Mouse (Mus musculus): ENCODE data around the gene Itga2b. TPM values are rescaled to one million over a fixed set of nuclear protein-coding genes. Genes with fewer than 3 reads are reported as not detected.

The Itga2b gene
- 4.5 and 5.3 TPM in 2 replicates for polyA plus RNA-seq (2012; rRNA removed)

GRCm38 (mm10) chr11:102469648-102470357 lies at the start of gene Itga2b:
Itga2b (minus strand) TSS chr11:102470122.
- no peak for DNase-seq (ENCODE audit: extremely low spot score in 1 of 2, low spot score in 1 of 2)

GRCm38 (mm10) chr11:102514793-102515424 lies 45.0 kb upstream of the Itga2b start:
- DNase-seq (ENCODE audit: extremely low spot score in 1 of 2, low spot score in 1 of 2), result no peak

- no peak for DNase-seq (ENCODE audit: extremely low spot score in 1 of 2, low spot score in 1 of 2)
These were observed 40.3 kb upstream of the Itga2b start for GRCm38 (mm10) chr11:102510226-102510625.

GRCm38 (mm10) chr11:102496732-102497131 lies 26.8 kb upstream of the Itga2b start:
- no peak for DNase-seq (ENCODE audit: extremely low spot score in 1 of 2, low spot score in 1 of 2)

- DNase-seq (ENCODE audit: extremely low spot score in 1 of 2, low spot score in 1 of 2), result no peak
These were observed 26.3 kb upstream of the Itga2b start for GRCm38 (mm10) chr11:102496206-102496605.

- no peak for DNase-seq (ENCODE audit: extremely low spot score in 1 of 2, low spot score in 1 of 2)
These were observed 25.8 kb upstream of the Itga2b start for GRCm38 (mm10) chr11:102495742-102496141.

GRCm38 (mm10) chr11:102495114-102495513 lies 25.2 kb upstream of the Itga2b start:
- no peak for DNase-seq (ENCODE audit: extremely low spot score in 1 of 2, low spot score in 1 of 2)

- no peak for DNase-seq (ENCODE audit: extremely low spot score in 1 of 2, low spot score in 1 of 2)
These were observed 24.2 kb upstream of the Itga2b start for GRCm38 (mm10) chr11:102494063-102494650.

- no peak for DNase-seq (ENCODE audit: extremely low spot score in 1 of 2, low spot score in 1 of 2)
These were observed 23.3 kb upstream of the Itga2b start for GRCm38 (mm10) chr11:102493241-102493640.

- DNase-seq (ENCODE audit: extremely low spot score in 1 of 2, low spot score in 1 of 2), result no peak
These were observed 18.0 kb upstream of the Itga2b start for GRCm38 (mm10) chr11:102487901-102488300.

- peak in 1 of 2 experiments; percentile 78 for DNase-seq (ENCODE audit: extremely low spot score in 1 of 2, low spot score in 1 of 2)
These were observed 16.9 kb upstream of the Itga2b start for GRCm38 (mm10) chr11:102486733-102487386.

- DNase-seq (ENCODE audit: extremely low spot score in 1 of 2, low spot score in 1 of 2), result peak in 1 of 2 experiments; percentile 23
These were observed 11.9 kb upstream of the Itga2b start for GRCm38 (mm10) chr11:102481779-102482178.

- no peak for DNase-seq (ENCODE audit: extremely low spot score in 1 of 2, low spot score in 1 of 2)
These were observed 11.0 kb upstream of the Itga2b start for GRCm38 (mm10) chr11:102480897-102481296.

GRCm38 (mm10) chr11:102480111-102480510 lies 10.2 kb upstream of the Itga2b start:
- no peak for DNase-seq (ENCODE audit: extremely low spot score in 1 of 2, low spot score in 1 of 2)

GRCm38 (mm10) chr11:102479581-102479980 lies 9.7 kb upstream of the Itga2b start:
- no peak for DNase-seq (ENCODE audit: extremely low spot score in 1 of 2, low spot score in 1 of 2)

- no peak for DNase-seq (ENCODE audit: extremely low spot score in 1 of 2, low spot score in 1 of 2)
These were observed 8.7 kb upstream of the Itga2b start for GRCm38 (mm10) chr11:102478671-102479070.

- no peak for DNase-seq (ENCODE audit: extremely low spot score in 1 of 2, low spot score in 1 of 2)
These were observed 5.1 kb upstream of the Itga2b start for GRCm38 (mm10) chr11:102475027-102475426.

GRCm38 (mm10) chr11:102467041-102467631 lies 2.8 kb downstream of the Itga2b start:
- DNase-seq (ENCODE audit: extremely low spot score in 1 of 2, low spot score in 1 of 2), result peak; percentile 81 to 94

GRCm38 (mm10) chr11:102465713-102466436 lies 4.0 kb downstream of the Itga2b start:
- peak in 1 of 2 experiments; percentile 81 for DNase-seq (ENCODE audit: extremely low spot score in 1 of 2, low spot score in 1 of 2)

GRCm38 (mm10) chr11:102464901-102465300 lies 5.0 kb downstream of the Itga2b start:
- DNase-seq (ENCODE audit: extremely low spot score in 1 of 2, low spot score in 1 of 2), result no peak

Measured in frontal cortex, adult 2 months (tissue).